Mouse (Mus musculus) spleen, embryonic (tissue): ENCODE data around the gene Frmd4a.

Source experiments
- CTCF ChIA-PET: fragments of 350-600 bp; sonication (Branson Sonifier 250); formaldehyde crosslinking; loops from one replicate; lab custom pipeline; 2022; lab: Charles Lee

Frmd4a gene

GRCm38 (mm10) chr2:4017528-4018288 is at the start of gene Frmd4a:
Frmd4a (plus strand) TSS chr2:4017717.
- CTCF ChIA-PET = no interaction called here

- CTCF ChIA-PET = no interaction called here
These were observed 28.6 kb upstream of the Frmd4a start for GRCm38 (mm10) chr2:3988876-3989275.

GRCm38 (mm10) chr2:3990431-3990830 is 27.1 kb upstream of the Frmd4a start:
- CTCF ChIA-PET = no interaction called here

- CTCF ChIA-PET = no interaction called here
These were observed 937 bp downstream of the Frmd4a start for GRCm38 (mm10) chr2:4018431-4018876.

- CTCF ChIA-PET = no interaction called here
These were observed 1.4 kb downstream of the Frmd4a start for GRCm38 (mm10) chr2:4018909-4019308.

- CTCF ChIA-PET = no interaction called here
These were observed 7.4 kb downstream of the Frmd4a start for GRCm38 (mm10) chr2:4024927-4025326.

- CTCF ChIA-PET = no interaction called here
These were observed 11.7 kb downstream of the Frmd4a start for GRCm38 (mm10) chr2:4029031-4029747.

GRCm38 (mm10) chr2:4036153-4036589 is 18.7 kb downstream of the Frmd4a start:
- CTCF ChIA-PET = no interaction called here

- CTCF ChIA-PET = no interaction called here
These were observed 19.2 kb downstream of the Frmd4a start for GRCm38 (mm10) chr2:4036651-4037117.

GRCm38 (mm10) chr2:4042009-4042408 is 24.5 kb downstream of the Frmd4a start:
- CTCF ChIA-PET = no interaction called here

GRCm38 (mm10) chr2:4055481-4055880 is 38.0 kb downstream of the Frmd4a start:
- CTCF ChIA-PET = no interaction called here

GRCm38 (mm10) chr2:4060675-4061074 is 43.2 kb downstream of the Frmd4a start:
- CTCF ChIA-PET = no interaction called here

GRCm38 (mm10) chr2:4071831-4072230 is 54.3 kb downstream of the Frmd4a start:
- CTCF ChIA-PET = no interaction called here

GRCm38 (mm10) chr2:4083877-4084276 is 66.4 kb downstream of the Frmd4a start:
- CTCF ChIA-PET = no interaction called here

GRCm38 (mm10) chr2:4097601-4098000 is 80.1 kb downstream of the Frmd4a start:
- CTCF ChIA-PET = no interaction called here

- CTCF ChIA-PET = no interaction called here
These were observed 81.6 kb downstream of the Frmd4a start for GRCm38 (mm10) chr2:4098948-4099776.

- CTCF ChIA-PET = no interaction called here
These were observed 82.2 kb downstream of the Frmd4a start for GRCm38 (mm10) chr2:4099777-4100104.

GRCm38 (mm10) chr2:4101370-4101769 is 83.9 kb downstream of the Frmd4a start:
- CTCF ChIA-PET = no interaction called here

GRCm38 (mm10) chr2:4113303-4113920 is 95.9 kb downstream of the Frmd4a start:
- CTCF ChIA-PET = no interaction called here

- CTCF ChIA-PET = no interaction called here
These were observed 102.4 kb downstream of the Frmd4a start for GRCm38 (mm10) chr2:4119678-4120458.

GRCm38 (mm10) chr2:4131216-4131615 is 113.7 kb downstream of the Frmd4a start:
- CTCF ChIA-PET = no interaction called here
